Mouse (Mus musculus) B cell, adult 67 days (primary cell): ENCODE results near the gene Rrp1. TPM values are rescaled to one million over a fixed set of nuclear protein-coding genes. Genes with fewer than 3 reads are reported as not detected.

Experiments used
- total RNA-seq, 2 experiments: library from RNA; stranded (reverse); gene quantifications; 4 replicates each; pipeline ENCODE4 v1.2.4; 2023

Gene Rrp1
- 100 to 1,000 TPM; 337 TPM for total RNA-seq

GRCm38 (mm10) chr10:78412319-78413151 is at the start of gene Rrp1:
Gene Rrp1, minus strand, starts transcription at chr10:78413043.

GRCm38 (mm10) chr10:78425181-78426041 is 12.6 kb upstream of the Rrp1 start, which contains the start of gene Cstb:
Gene Cstb, plus strand, starts transcription at chr10:78425669.

GRCm38 (mm10) chr10:78351887-78352665 is 60.8 kb downstream of the Rrp1 start, which contains the start of gene Agpat3:
Gene Agpat3, minus strand, starts transcription at chr10:78352489.

Other genes starting within 250 kb of the Rrp1 start
- 10 to 100 TPM; 46.4 to 52.8 TPM for gene D10Jhu81e, start 243.3 kb downstream of the Rrp1 start, total RNA-seq
- 10 to 100 TPM; 27.0 to 27.2 TPM for gene Pwp2, start 227.9 kb downstream of the Rrp1 start, total RNA-seq
- 10 to 100 TPM; 69.3 to 70.7 TPM for gene Trappc10, start 168.4 kb downstream of the Rrp1 start, total RNA-seq
- gene Agpat3, start 60.6 kb downstream of the Rrp1 start, total RNA-seq, result 100 to 1,000 TPM; 103 to 106 TPM
- gene Cstb, start 12.6 kb upstream of the Rrp1 start, total RNA-seq, result 10 to 100 TPM; 38.1 to 47.3 TPM
- 10 to 100 TPM; 20.9 to 26.0 TPM for gene Pdxk, start 51.9 kb upstream of the Rrp1 start, total RNA-seq
- not detected for gene Olfr1358, start 104.4 kb upstream of the Rrp1 start, total RNA-seq
- gene Ilvbl, start 161.3 kb upstream of the Rrp1 start, total RNA-seq, result 100 to 1,000 TPM in 1 of 2 experiments, 10 to 100 TPM in 1; 94.2 to 123 TPM
- gene Syde1, start 178.9 kb upstream of the Rrp1 start, total RNA-seq, result 1 to 10 TPM; 1.3 to 1.4 TPM
- not detected for gene Olfr1357, start 205.0 kb upstream of the Rrp1 start, total RNA-seq